Mouse (Mus musculus): ENCODE measurements at regions not wholly inside any gene's neighbourhood (a gene's known extent, or its start where the extent isn't known, plus 50 kb on each side); places are given as distances from the start of the nearest gene placed in this dataset.
A peak's percentile ranks its signal among the peaks of the same experiment; 100 is the strongest.

- no peak for DNase-seq
These were observed 541.2 kb downstream of the Grxcr1 start for GRCm38 (mm10) chr5:68572816-68573215.

- no peak for DNase-seq
These were observed 544.2 kb downstream of the Grxcr1 start for GRCm38 (mm10) chr5:68575827-68576226.

GRCm38 (mm10) chr5:68578496-68578895, 546.9 kb downstream of the Grxcr1 start:
- DNase-seq: no peak

- DNase-seq: no peak
These were observed 560.8 kb downstream of the Grxcr1 start for GRCm38 (mm10) chr5:68592423-68592822.

GRCm38 (mm10) chr5:68618451-68618850, 586.8 kb downstream of the Grxcr1 start:
- DNase-seq: no peak

GRCm38 (mm10) chr5:68635400-68635799, 603.8 kb downstream of the Grxcr1 start:
- DNase-seq: no peak

- DNase-seq: no peak
These were observed 641.2 kb downstream of the Grxcr1 start for GRCm38 (mm10) chr5:68672834-68673233.

- no peak for DNase-seq
These were observed 640.1 kb downstream of the Kctd8 start for GRCm38 (mm10) chr5:68701342-68701741.

- no peak for DNase-seq
These were observed 635.9 kb downstream of the Kctd8 start for GRCm38 (mm10) chr5:68705411-68706080.

- DNase-seq: no peak
These were observed 614.7 kb downstream of the Kctd8 start for GRCm38 (mm10) chr5:68726733-68727132.

GRCm38 (mm10) chr5:68735186-68735585, 606.3 kb downstream of the Kctd8 start:
- peak; percentile 10 to 21 for DNase-seq

- no peak for DNase-seq
These were observed 591.0 kb downstream of the Kctd8 start for GRCm38 (mm10) chr5:68750499-68750898.

GRCm38 (mm10) chr5:68753025-68753424, 588.5 kb downstream of the Kctd8 start:
- no peak for DNase-seq
